Mouse (Mus musculus) thymus, postnatal 10 days (tissue): ENCODE results near the gene Cst7.

Source experiments
- DNase-seq, 2 experiments: peaks; one replicate each; pipeline ENCODE4 v3.0.0; 2021; ENCODE audit warnings: low spot score in 2 of 2

The Cst7 gene

DNA sequence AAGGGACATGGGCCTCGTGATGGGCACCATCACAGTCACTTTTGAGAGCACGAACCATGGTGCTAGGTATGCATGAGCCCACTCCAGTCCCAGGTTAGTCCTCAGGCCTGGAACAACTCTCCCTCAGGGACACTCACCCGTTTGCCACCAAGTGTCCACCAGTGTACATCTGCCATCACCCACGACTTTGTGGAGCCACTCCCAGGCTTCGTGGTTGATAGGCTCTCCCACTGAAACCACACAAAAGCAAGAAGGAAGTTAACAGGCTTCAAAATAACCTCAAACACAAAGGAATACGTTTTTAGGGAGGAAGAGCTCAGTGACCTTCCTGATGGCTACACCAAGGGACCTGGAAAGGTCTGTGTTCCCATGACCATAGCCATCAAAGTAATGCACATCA, 56.9 kb downstream of the Cst7 start:
- no peak for DNase-seq
